Mouse (Mus musculus) ES-Bruce4 (cell line): ENCODE measurements at regions not wholly inside any gene's neighbourhood (a gene's known extent, or its start where the extent isn't known, plus 50 kb on each side); places are given as distances from the start of the nearest gene placed in this dataset.

Experiments used
- CTCF ChIP-seq: IDR thresholded peaks from one replicate; pipeline ENCODE4 v1.8.1; 2011; ENCODE audit warnings: low read depth, low read length
- EP300 ChIP-seq: IDR thresholded peaks from 2 replicates; pipeline ENCODE4 v1.6.1; 2011; ENCODE audit warnings: low read depth, low read length; ENCODE audit not compliant: insufficient read depth
- POLR2A ChIP-seq: IDR thresholded peaks from one replicate; pipeline ENCODE4 v1.8.1; 2011; ENCODE audit warnings: low read length; ENCODE audit not compliant: insufficient read depth

GRCm38 (mm10) chr1:83731682-83732081 is 323.7 kb upstream of the Sphkap start:
- TF ChIP-seq CTCF (no peak), EP300 (no peak), POLR2A (no peak)
